Mouse (Mus musculus): ENCODE data around the gene Trim58. TPM values are rescaled to one million over a fixed set of nuclear protein-coding genes. Genes with fewer than 3 reads are reported as not detected.
A peak's percentile ranks its signal among the peaks of the same experiment; 100 is the strongest.

The Trim58 gene
- polyA plus RNA-seq, 1 experiment: not detected

DNA sequence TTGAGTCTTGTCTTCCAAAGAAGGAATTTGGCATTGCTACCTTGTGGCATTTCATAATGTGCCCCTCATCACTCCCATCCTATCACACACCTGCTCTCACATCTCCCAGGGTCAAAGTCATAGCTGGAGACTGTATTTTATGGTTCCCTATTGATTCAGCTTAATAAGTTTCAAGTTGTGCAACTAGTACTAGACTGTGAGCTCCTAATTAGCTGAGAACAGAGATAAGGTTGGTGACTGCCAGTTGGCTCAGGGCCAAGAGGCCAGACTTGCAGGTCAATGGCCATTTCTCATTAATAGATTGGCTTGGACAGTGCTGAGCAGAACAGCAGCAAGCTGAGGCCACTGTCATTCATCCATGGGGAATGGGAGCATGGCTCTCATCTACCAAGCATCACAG, 25.7 kb upstream of the Trim58 start:
- Histone ChIP-seq H3K27ac (ENCODE audit: insufficient read depth, low read depth, low read length) (no peak overlapping the region), H3K4me3 (ENCODE audit: insufficient read depth, low read length) (no peak overlapping the region), H3K4me1 (ENCODE audit: control insufficient read depth, insufficient read depth, low read length) (no peaks in the 10 kb centered on the region)
- no peak for TF ChIP-seq POLR2A (IDR thresholded peaks at IDR 0.05; ENCODE audit: borderline replicate concordance, low read depth, low read length)
- TF ChIP-seq CTCF (IDR thresholded peaks at IDR 0.05; ENCODE audit: low read depth, low read length): no peak

DNA sequence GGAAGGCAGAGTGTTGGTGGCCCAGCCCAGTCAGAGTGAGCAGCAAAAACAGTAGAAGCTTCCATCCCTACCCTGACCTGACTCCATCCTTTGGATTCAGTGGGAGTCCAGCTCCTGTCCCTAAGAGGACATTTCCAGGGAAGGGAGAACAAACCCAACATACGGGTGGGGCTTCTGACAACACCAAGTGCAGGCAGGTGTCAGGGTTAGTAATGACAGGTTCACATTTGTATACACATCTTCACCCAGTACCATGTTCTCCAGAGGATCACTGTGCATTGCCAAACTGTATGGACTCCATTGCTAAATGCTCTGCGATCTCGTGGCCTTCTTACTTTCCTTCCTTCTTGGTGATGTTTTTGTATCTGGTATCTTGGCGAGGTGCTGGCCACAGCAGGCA, 24.3 kb upstream of the Trim58 start, which contains the start of gene 2210407C18Rik:
2210407C18Rik (minus strand) TSS at position 101 of the 400 bp plus-strand sequence.
- Histone ChIP-seq H3K4me1 (ENCODE audit: control insufficient read depth, insufficient read depth, low read length) (no peaks in the 10 kb centered on the region), H3K4me3 (ENCODE audit: insufficient read depth, low read length) (no peak within 1 kb of the TSS), H3K27ac (ENCODE audit: insufficient read depth, low read depth, low read length) (no peak within 1 kb of the TSS)
- TF ChIP-seq POLR2A (IDR thresholded peaks at IDR 0.05; ENCODE audit: borderline replicate concordance, low read depth, low read length): no peak
- TF ChIP-seq CTCF (IDR thresholded peaks at IDR 0.05; ENCODE audit: low read depth, low read length): no peak

DNA sequence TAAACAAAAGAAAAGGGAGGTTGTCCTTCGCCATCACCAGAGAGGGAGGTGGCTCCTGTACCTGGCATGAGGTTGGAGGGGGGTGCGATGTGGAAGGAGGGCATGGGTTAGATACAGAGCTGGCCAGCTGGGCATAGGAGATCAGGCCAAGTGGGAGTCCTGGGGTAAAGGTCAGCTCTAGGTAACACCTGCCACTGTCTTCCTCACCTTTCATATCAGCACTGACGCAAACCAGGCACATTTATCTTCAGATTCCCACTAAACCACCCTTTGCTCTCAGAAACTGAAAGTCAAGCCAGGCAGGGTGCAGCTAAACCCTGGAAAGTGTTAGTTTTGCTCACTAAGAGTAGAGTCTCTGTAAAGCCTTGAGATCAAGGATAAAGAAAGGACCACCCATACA, 21.9 kb upstream of the Trim58 start:
- Histone ChIP-seq H3K27ac (ENCODE audit: insufficient read depth, low read depth, low read length) (no peak overlapping the region), H3K4me1 (ENCODE audit: control insufficient read depth, insufficient read depth, low read length) (no peaks in the 10 kb centered on the region)
- no peak for TF ChIP-seq POLR2A (IDR thresholded peaks at IDR 0.05; ENCODE audit: borderline replicate concordance, low read depth, low read length)

DNA sequence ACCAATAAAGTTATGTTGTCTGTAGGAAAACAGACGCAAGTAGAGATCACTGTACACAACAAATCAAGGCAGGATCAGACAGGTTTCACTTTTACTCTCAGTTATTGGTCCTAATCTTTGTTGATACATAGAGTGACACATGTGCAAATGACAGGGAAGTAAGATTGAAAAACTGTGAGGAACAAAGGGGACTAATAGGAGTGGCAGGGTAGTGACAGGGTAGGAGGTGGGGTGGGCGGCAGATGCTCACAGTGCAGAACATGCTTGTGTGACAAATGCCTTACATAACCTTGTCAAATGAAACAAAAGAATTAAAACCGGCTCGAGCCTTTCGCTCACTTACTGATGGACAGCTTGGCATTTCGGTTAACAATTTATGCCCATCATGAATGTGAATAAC, 21.5 kb upstream of the Trim58 start:
- TF ChIP-seq CTCF (IDR thresholded peaks at IDR 0.05; ENCODE audit: low read depth, low read length) (no peak), POLR2A (IDR thresholded peaks at IDR 0.05; ENCODE audit: borderline replicate concordance, low read depth, low read length) (no peak)
- Histone ChIP-seq H3K4me3 (ENCODE audit: insufficient read depth, low read length) (no peak overlapping the region), H3K27ac (ENCODE audit: insufficient read depth, low read depth, low read length) (no peak overlapping the region), H3K4me1 (ENCODE audit: control insufficient read depth, insufficient read depth, low read length) (no peaks in the 10 kb centered on the region)

More for the DNA sequence above, 21.9 kb upstream of the Trim58 start:
- no peak overlapping the region for H3K4me3 ChIP-seq (ENCODE audit: insufficient read depth, low read length)

DNA sequence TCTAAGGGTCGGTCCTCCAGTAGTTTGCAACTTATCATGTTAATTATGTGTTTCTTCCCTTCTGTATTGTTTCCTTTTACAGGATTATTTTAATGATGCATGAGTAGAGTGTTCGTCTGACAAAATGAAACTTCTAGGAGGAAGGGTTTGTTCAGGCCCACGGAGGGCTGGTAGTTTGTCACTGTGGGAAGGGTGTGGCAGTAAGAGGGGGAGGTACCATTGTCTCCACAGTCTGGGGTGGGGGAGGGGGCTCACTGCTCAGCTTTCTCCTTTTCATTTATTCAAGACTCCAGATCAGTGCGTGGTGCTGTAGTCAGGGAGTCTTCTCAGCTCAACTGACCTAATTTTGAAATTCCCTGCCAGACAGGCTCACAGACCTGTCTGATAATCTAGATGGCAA, 14.1 kb upstream of the Trim58 start:
- H3K4me3 ChIP-seq (ENCODE audit: insufficient read depth, low read length): no peak overlapping the region
- H3K27ac ChIP-seq (ENCODE audit: insufficient read depth, low read depth, low read length): no peak overlapping the region
- TF ChIP-seq POLR2A (IDR thresholded peaks at IDR 0.05; ENCODE audit: borderline replicate concordance, low read depth, low read length) (no peak), CTCF (IDR thresholded peaks at IDR 0.05; ENCODE audit: low read depth, low read length) (no peak)
- H3K4me1 ChIP-seq (ENCODE audit: control insufficient read depth, insufficient read depth, low read length): no peaks in the 10 kb centered on the region

DNA sequence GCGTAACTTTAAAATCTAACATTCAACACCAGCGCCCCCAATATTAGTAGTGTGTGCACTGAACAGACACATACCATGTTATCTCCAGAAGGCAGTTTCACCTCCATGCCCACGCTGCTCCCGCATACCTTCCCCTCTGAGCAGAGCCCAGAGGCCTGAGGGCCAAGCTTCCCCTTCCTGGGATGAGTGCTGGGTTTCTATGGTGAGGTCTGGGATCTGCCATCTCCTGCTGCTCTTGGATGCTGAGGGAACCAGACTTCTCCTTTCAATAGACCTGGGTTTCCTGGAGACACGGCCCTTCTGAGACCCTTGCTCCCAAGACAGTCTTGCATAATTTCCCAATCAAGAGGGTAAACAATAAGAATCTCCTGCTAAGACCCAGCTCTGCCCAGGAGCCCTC, 9.9 kb upstream of the Trim58 start, which contains the start of gene Olfr323:
Olfr323 (minus strand) TSS at position 101 of the 400 bp plus-strand sequence.
- Histone ChIP-seq H3K27ac (ENCODE audit: insufficient read depth, low read depth, low read length) (no peak within 1 kb of the TSS), H3K4me3 (ENCODE audit: insufficient read depth, low read length) (no peak within 1 kb of the TSS), H3K4me1 (ENCODE audit: control insufficient read depth, insufficient read depth, low read length) (no peaks in the 10 kb centered on the region)
- TF ChIP-seq CTCF (IDR thresholded peaks at IDR 0.05; ENCODE audit: low read depth, low read length) (no peak), POLR2A (IDR thresholded peaks at IDR 0.05; ENCODE audit: borderline replicate concordance, low read depth, low read length) (no peak)

DNA sequence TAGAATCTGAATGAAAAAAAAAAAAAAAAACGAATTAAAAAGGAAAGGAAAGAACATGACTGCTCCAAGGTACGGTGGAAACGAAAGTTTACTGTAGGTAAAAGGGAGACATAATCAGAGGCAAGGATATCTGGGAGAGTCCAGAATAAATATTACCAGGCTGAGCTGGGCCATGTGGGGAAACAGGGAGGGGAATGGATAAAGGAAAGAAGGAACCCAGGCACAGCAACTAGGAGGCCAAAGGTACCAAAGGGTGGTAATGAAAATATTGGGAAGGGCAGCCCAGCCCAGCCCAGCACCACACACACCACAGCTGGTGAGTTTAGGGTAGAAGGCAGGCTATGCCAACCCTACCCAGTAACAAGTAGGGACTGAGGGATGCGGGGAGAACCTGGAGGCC, 5.4 kb upstream of the Trim58 start:
- TF ChIP-seq CTCF (IDR thresholded peaks at IDR 0.05; ENCODE audit: low read depth, low read length) (no peak), POLR2A (IDR thresholded peaks at IDR 0.05; ENCODE audit: borderline replicate concordance, low read depth, low read length) (no peak)
- no peak overlapping the region for H3K4me3 ChIP-seq (ENCODE audit: insufficient read depth, low read length)
- H3K27ac ChIP-seq (ENCODE audit: insufficient read depth, low read depth, low read length): no peak overlapping the region
- H3K4me1 ChIP-seq (ENCODE audit: control insufficient read depth, insufficient read depth, low read length): no peaks in the 10 kb centered on the region

DNA sequence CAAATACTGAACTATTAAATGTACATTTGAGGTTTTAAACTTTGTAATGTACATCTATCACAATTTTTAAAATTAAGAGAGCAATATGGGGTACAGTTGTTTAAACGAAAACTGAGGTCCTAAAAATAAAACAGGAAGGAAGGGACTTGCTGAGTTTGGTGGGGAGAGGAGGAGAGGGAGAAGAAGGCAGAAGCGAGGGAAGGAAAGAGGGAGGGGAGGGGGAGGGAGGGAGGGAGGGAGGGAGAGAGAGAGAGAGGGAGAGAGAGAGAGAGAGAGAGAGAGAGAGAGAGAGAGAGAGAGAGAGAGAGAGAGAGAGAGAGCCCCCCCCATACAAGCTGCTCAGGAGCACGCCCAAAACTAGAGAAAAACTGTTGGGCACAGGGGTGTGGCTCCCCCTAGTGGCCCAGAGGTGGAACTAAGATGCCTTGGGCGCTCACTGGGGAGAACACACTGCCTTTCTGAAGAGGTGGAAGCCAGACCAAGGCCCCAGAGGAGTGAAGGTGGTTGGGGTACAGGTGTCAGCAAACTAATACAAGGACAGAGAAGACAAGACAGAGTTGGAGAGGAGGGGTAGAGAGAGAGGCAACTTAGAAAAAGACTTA, 3.8 kb upstream of the Trim58 start:
- Histone ChIP-seq H3K4me3 (ENCODE audit: insufficient read depth, low read length) (no peak overlapping the region), H3K27ac (ENCODE audit: insufficient read depth, low read depth, low read length) (no peak overlapping the region), H3K4me1 (ENCODE audit: control insufficient read depth, insufficient read depth, low read length) (no peaks in the 10 kb centered on the region)
- TF ChIP-seq POLR2A (IDR thresholded peaks at IDR 0.05; ENCODE audit: borderline replicate concordance, low read depth, low read length): no peak
- peak; percentile 65 for TF ChIP-seq CTCF (IDR thresholded peaks at IDR 0.05; ENCODE audit: low read depth, low read length)

DNA sequence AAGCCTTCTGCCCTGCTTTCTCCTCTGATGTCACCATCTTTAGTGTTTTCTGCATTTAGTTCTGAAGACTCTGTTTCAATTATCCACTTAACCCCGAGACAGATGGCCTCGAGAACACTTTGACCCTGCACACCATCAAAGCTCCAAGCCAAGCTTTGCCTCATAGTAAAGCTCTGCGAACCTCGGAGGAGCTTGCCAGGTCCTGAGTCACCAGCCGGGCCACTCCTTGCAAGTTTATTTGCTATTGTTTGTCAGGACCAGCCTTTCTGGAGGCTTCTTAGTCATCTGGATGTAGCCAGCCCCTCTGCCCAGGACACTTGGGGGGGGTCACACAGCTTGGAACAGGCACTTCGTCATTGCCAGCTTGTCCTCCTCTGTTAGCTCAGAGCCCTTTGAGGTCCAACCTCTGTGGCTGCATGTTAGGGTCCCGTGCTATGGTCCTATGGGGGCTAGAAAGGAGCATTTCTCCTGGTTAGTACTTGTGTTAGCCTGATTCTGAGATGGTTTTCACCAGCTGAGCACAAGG, 2.0 kb upstream of the Trim58 start:
- H3K4me1 ChIP-seq (ENCODE audit: control insufficient read depth, insufficient read depth, low read length): no peaks in the 10 kb centered on the region
- no peak overlapping the region for H3K4me3 ChIP-seq (ENCODE audit: insufficient read depth, low read length)
- no peak overlapping the region for H3K27ac ChIP-seq (ENCODE audit: insufficient read depth, low read depth, low read length)
- TF ChIP-seq POLR2A (IDR thresholded peaks at IDR 0.05; ENCODE audit: borderline replicate concordance, low read depth, low read length): no peak
- TF ChIP-seq CTCF (IDR thresholded peaks at IDR 0.05; ENCODE audit: low read depth, low read length): no peak

DNA sequence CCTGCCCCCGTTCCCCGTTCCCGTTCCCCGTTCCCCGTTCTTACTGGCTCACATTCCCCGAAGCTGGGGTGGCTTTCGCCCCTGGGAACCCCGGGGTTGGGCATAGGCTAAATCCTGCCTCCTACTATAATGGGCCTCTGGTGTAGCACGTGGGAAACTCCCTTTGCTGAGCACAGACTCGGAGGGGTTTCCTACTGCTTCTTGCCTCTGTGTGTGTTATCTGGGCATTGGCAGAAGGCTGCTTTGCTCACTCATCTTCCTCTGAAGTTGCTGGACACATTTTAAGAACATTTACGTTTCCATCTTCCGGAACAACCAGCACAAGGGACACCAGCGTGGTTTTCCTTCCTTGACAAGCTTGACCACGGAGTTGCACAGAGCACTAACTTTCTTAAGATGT, 792 bp downstream of the Trim58 start:
- H3K4me1 ChIP-seq (ENCODE audit: control insufficient read depth, insufficient read depth, low read length): no peaks in the 10 kb centered on the region
- H3K4me3 ChIP-seq (ENCODE audit: insufficient read depth, low read length): no peak overlapping the region
- TF ChIP-seq CTCF (IDR thresholded peaks at IDR 0.05; ENCODE audit: low read depth, low read length) (no peak), POLR2A (IDR thresholded peaks at IDR 0.05; ENCODE audit: borderline replicate concordance, low read depth, low read length) (no peak)
- no peak overlapping the region for H3K27ac ChIP-seq (ENCODE audit: insufficient read depth, low read depth, low read length)

Measured in bone marrow macrophage, adult 2 months (primary cell).